Mouse (Mus musculus) small intestine, adult 2 months (tissue): ENCODE measurements around the gene Arf3.

Source experiments
- CTCF ChIP-seq: fragments of 200-500 bp; IDR thresholded peaks from 2 replicates; pipeline ENCODE4 v1.5.1; 2012; ENCODE audit warnings: low read depth, mild to moderate bottlenecking, control low read depth, inconsistent platforms, low read length, moderate library complexity, mixed read lengths; ENCODE audit not compliant: insufficient replicate concordance, insufficient read length; ENCODE audit errors: extremely low read depth
- POLR2A ChIP-seq: fragments of 200-500 bp; IDR thresholded peaks from 2 replicates; pipeline ENCODE4 v1.6.1; 2012; ENCODE audit warnings: low read depth, mild to moderate bottlenecking, control low read depth, inconsistent platforms, low read length, moderate library complexity

GRCm38 (mm10) chr15:98805324-98806040 is 42.5 kb upstream of the Arf3 start:
- no peak for TF ChIP-seq POLR2A
- peak; percentile 59 for TF ChIP-seq CTCF
